Comparison of ENCODE assay signal across 9 mouse cellular contexts in the genomic region with DNA sequence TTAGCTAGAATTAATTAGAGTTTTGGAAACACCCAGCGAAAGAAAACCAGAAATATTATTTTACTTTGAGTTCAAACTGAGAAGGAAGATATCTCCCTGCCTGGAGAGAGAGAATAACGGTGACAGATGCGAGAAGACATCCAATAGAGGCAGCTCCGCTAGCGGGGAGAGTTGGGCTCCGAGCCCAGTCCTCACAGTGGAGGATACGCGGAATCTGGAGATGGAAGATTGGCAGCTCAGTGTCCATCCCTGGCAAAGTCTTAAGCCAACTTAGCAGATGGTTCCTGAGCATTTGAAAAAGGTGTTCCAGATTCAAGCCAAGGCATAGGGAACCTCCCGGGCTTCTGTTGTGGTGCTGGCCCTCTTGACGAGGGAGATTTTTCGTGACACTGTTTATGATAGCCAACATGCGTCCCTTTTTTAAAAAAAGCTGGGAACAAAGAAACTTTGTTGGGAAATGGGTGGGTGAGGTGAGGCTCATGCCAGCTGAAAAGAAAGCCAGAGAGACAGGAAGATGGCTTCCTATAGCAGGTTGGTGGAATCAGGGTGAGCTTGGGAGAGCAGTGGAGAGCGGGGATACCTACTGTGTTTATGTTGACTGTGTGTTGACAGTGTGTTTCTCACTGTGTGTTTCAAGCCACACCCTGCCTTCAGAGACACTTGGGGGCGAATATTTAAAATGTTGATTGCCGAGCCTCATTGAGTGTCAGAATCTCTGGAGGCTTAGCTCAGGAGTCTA. TPM values are rescaled to one million over a fixed set of nuclear protein-coding genes. Genes with fewer than 3 reads are reported as not detected.
DNase-seq lines count a peak whose midpoint lies in the region; ATAC-seq lines count a peak whose summit lies in the region.
"Had no signal": no experiment of that assay in that cellular context is flagged by ENCODE, and none has a peak within 500 bp of the region (broad histone marks: within the 10 kb centered on the region; RNA-seq: fewer than 3 reads in every experiment).

No protein-coding gene starts in this region.

- peak; percentile 89 for ATAC-seq in frontal cortex, adult (ENCODE audit: low TSS enrichment)

- peak; percentile 24 to 41 for DNase-seq in left cerebral cortex, adult 18-20 months (ENCODE audit: low spot score in 2 of 2)
- DNase-seq in left cerebral cortex, adult 11 months (ENCODE audit: low spot score) = no peak
- peak; percentile 29 to 46 for DNase-seq in layer of hippocampus, postnatal 36 days
- DNase-seq in right cerebral cortex, postnatal 4 days = peak; percentile 55
- DNase-seq in adrenal gland, adult 18-20 months (ENCODE audit: low spot score in 2 of 2) = no peak
- no peak for DNase-seq in spleen, postnatal 10 days (ENCODE audit: low spot score in 2 of 2)
- no peak for DNase-seq in heart, adult 18-20 months
- DNase-seq: lung, embryonic 14.5 days had no signal

RNA-seq across cellular contexts. Expression of a gene that starts 29.7 kb away (rescaled TPM):
- 10 to 100 TPM in 1 of 2 experiments, 1 to 10 TPM in 1; 9.6 to 11.3 TPM for total RNA-seq in left cerebral cortex, adult 18-20 months (2021)
- 1 to 10 TPM; 5.5 to 5.6 TPM for total RNA-seq in layer of hippocampus, postnatal 36 days (2021)
- 1 to 10 TPM; 1.8 to 2.8 TPM for total RNA-seq in adrenal gland, adult 18-20 months (2021)
- total RNA-seq in heart, adult 18-20 months (2021) = under 1 TPM in 1 of 2 experiments, not detected in 1; 0.10 TPM

Comparison
In these comparisons a context has a peak if more than half of its experiments do, and no peak if none do; other contexts are left out.
1. DNase-seq: peak in left cerebral cortex, adult 18-20 months (2 of 2), layer of hippocampus, postnatal 36 days (2 of 2) and right cerebral cortex, postnatal 4 days (single experiment); none in left cerebral cortex, adult 11 months (single experiment), adrenal gland, adult 18-20 months (0 of 2), spleen, postnatal 10 days (0 of 2) and heart, adult 18-20 months (0 of 2).